Mouse (Mus musculus): ENCODE measurements at regions not wholly inside any gene's neighbourhood (a gene's known extent, or its start where the extent isn't known, plus 50 kb on each side); places are given as distances from the start of the nearest gene placed in this dataset.

GRCm38 (mm10) chr4:7153835-7154234 lies 1085.0 kb downstream of the Car8 start:
- no peaks in the 10 kb centered on the region for H3K27me3 ChIP-seq
- ATAC-seq (ENCODE audit: insufficient number of reproducible peaks, insufficient read depth, low FRiP score, low TSS enrichment, low read depth): no peak
- H3K4me3 ChIP-seq: no peak overlapping the region
- WGBS: 13% methylated on average over 1 of the region's 1 CpGs
- H3K4me1 ChIP-seq: no peaks in the 10 kb centered on the region
- H3K4me2 ChIP-seq: no peak overlapping the region
- no peak overlapping the region for H3K27ac ChIP-seq
- no peak overlapping the region for H3K9ac ChIP-seq
- H3K36me3 ChIP-seq: no peaks in the 10 kb centered on the region
- H3K9me3 ChIP-seq: no peaks in the 10 kb centered on the region

- no peak overlapping the region for H3K27ac ChIP-seq
- no peak overlapping the region for H3K9ac ChIP-seq
- no peak overlapping the region for H3K4me3 ChIP-seq
- no peak overlapping the region for H3K4me2 ChIP-seq
- no peak for ATAC-seq (ENCODE audit: insufficient number of reproducible peaks, insufficient read depth, low FRiP score, low TSS enrichment, low read depth)
- H3K36me3 ChIP-seq: no peaks in the 10 kb centered on the region
- WGBS: 53% methylated on average over 2 of the region's 2 CpGs
- H3K4me1 ChIP-seq: no peaks in the 10 kb centered on the region
- no peaks in the 10 kb centered on the region for H3K27me3 ChIP-seq
- no peaks in the 10 kb centered on the region for H3K9me3 ChIP-seq
These were observed 1093.1 kb downstream of the Car8 start for GRCm38 (mm10) chr4:7145756-7146155.

GRCm38 (mm10) chr4:7144215-7144614 lies 1094.6 kb downstream of the Car8 start:
- Histone ChIP-seq H3K27ac (no peak overlapping the region), H3K4me2 (no peak overlapping the region), H3K27me3 (no peaks in the 10 kb centered on the region), H3K4me3 (no peak overlapping the region), H3K9ac (no peak overlapping the region), H3K4me1 (no peaks in the 10 kb centered on the region), H3K9me3 (no peaks in the 10 kb centered on the region), H3K36me3 (no peaks in the 10 kb centered on the region)
- ATAC-seq (ENCODE audit: insufficient number of reproducible peaks, insufficient read depth, low FRiP score, low TSS enrichment, low read depth): no peak

GRCm38 (mm10) chr4:7143676-7144075 lies 1095.2 kb downstream of the Car8 start:
- no peak overlapping the region for H3K4me2 ChIP-seq
- H3K9ac ChIP-seq: no peak overlapping the region
- H3K4me1 ChIP-seq: no peaks in the 10 kb centered on the region
- no peaks in the 10 kb centered on the region for H3K36me3 ChIP-seq
- H3K27me3 ChIP-seq: no peaks in the 10 kb centered on the region
- no peak overlapping the region for H3K4me3 ChIP-seq
- 87% methylated on average over 2 of the region's 2 CpGs for WGBS
- ATAC-seq (ENCODE audit: insufficient number of reproducible peaks, insufficient read depth, low FRiP score, low TSS enrichment, low read depth): no peak
- H3K9me3 ChIP-seq: no peaks in the 10 kb centered on the region
- no peak overlapping the region for H3K27ac ChIP-seq

- Histone ChIP-seq H3K27me3 (no peaks in the 10 kb centered on the region), H3K36me3 (no peaks in the 10 kb centered on the region), H3K4me3 (no peak overlapping the region), H3K9ac (no peak overlapping the region), H3K27ac (no peak overlapping the region), H3K4me1 (no peaks in the 10 kb centered on the region), H3K9me3 (no peaks in the 10 kb centered on the region), H3K4me2 (no peak overlapping the region)
- 69% methylated on average over 6 of the region's 6 CpGs for WGBS
- no peak for ATAC-seq (ENCODE audit: insufficient number of reproducible peaks, insufficient read depth, low FRiP score, low TSS enrichment, low read depth)
These were observed 1096.1 kb downstream of the Car8 start for GRCm38 (mm10) chr4:7142781-7143180.

GRCm38 (mm10) chr4:7112159-7112558 lies 1126.7 kb downstream of the Car8 start:
- Histone ChIP-seq H3K9me3 (no peaks in the 10 kb centered on the region), H3K4me2 (no peak overlapping the region), H3K4me3 (no peak overlapping the region), H3K27ac (no peak overlapping the region), H3K36me3 (no peaks in the 10 kb centered on the region), H3K4me1 (no peaks in the 10 kb centered on the region), H3K9ac (no peak overlapping the region), H3K27me3 (no peaks in the 10 kb centered on the region)
- 53% methylated on average over 4 of the region's 4 CpGs for WGBS
- no peak for ATAC-seq (ENCODE audit: insufficient number of reproducible peaks, insufficient read depth, low FRiP score, low TSS enrichment, low read depth)

GRCm38 (mm10) chr4:7092957-7093356 lies 1145.9 kb downstream of the Car8 start:
- Histone ChIP-seq H3K27me3 (no peaks in the 10 kb centered on the region), H3K4me2 (no peak overlapping the region), H3K9ac (no peak overlapping the region), H3K9me3 (no peaks in the 10 kb centered on the region), H3K4me3 (no peak overlapping the region), H3K27ac (no peak overlapping the region), H3K36me3 (no peaks in the 10 kb centered on the region), H3K4me1 (no peaks in the 10 kb centered on the region)
- 82% methylated on average over 7 of the region's 7 CpGs for WGBS
- no peak for ATAC-seq (ENCODE audit: insufficient number of reproducible peaks, insufficient read depth, low FRiP score, low TSS enrichment, low read depth)

- no peak overlapping the region for H3K9ac ChIP-seq
- no peaks in the 10 kb centered on the region for H3K4me1 ChIP-seq
- peaks cover 7% of the 10 kb centered on the region for H3K9me3 ChIP-seq
- H3K36me3 ChIP-seq: no peaks in the 10 kb centered on the region
- no peak for ATAC-seq (ENCODE audit: insufficient number of reproducible peaks, insufficient read depth, low FRiP score, low TSS enrichment, low read depth)
- H3K4me2 ChIP-seq: no peak overlapping the region
- no peak overlapping the region for H3K4me3 ChIP-seq
- H3K27ac ChIP-seq: no peak overlapping the region
- no peaks in the 10 kb centered on the region for H3K27me3 ChIP-seq
These were observed 1147.5 kb downstream of the Car8 start for GRCm38 (mm10) chr4:7091201-7091814.
